Mouse (Mus musculus) spleen, adult 2 months (tissue): ENCODE measurements around the gene Mvb12a.

ENCODE experiments used
- CTCF ChIP-seq: fragments of 200-500 bp; IDR thresholded peaks from 2 replicates; pipeline ENCODE4 v1.5.1; 2011; ENCODE audit warnings: mild to moderate bottlenecking, inconsistent platforms; ENCODE audit not compliant: insufficient read depth, insufficient read length, insufficient replicate concordance; ENCODE audit errors: extremely low read depth
- POLR2A ChIP-seq: fragments of 200-500 bp; IDR thresholded peaks from 2 replicates; pipeline ENCODE4 v1.6.1; 2011; ENCODE audit warnings: low read depth, low read length, inconsistent platforms

DNA sequence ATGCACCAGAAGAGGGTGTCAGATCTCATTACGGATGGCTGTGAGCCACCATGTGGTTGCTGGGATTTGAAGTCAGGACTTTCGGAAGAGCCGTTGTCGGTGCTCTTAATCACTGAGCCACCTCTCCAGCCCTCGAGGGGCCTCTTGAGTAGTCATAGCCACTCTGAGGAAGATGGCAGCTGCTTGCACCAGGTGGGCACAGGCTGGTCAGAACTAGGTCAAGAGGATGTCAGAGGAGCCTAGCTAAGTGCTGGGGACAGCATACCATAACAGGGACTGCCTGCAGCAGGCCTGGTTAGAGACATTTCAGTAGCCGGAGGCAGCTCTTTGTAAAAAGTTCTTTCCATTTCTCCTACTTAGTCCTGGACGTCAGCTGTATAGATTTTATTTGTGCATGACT, 8.0 kb downstream of the Mvb12a start:
- TF ChIP-seq CTCF (no peak), POLR2A (no peak)
